Mouse (Mus musculus): Measurements from ENCODE around the gene Tmem159.

Tmem159 gene

GRCm38 (mm10) chr7:120102164-120102972 is at the start of gene Tmem159:
Gene Tmem159 (plus strand): TSS chr7:120102353.
- peak; percentile 31 for DNase-seq (ENCODE audit: low read depth, low spot score)

DNA sequence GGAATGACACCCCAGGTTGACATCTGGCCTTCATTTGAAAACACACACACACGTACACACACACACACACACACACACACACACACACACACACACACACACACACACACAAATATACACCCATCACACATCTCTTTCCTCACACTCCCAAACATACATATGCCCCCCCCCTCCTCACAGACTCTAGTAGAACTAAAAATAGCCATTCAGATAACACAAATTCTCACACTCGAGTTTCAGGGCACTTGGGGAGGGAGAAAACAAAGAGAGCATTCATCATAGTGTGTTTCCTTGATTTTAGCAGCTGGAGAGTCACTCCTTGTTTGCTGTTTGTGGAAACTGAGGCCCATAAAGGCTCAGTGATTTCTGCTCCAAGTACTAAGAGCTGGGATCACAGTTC is 48.1 kb upstream of the Tmem159 start:
- DNase-seq (ENCODE audit: low read depth, low spot score), result no peak

DNA sequence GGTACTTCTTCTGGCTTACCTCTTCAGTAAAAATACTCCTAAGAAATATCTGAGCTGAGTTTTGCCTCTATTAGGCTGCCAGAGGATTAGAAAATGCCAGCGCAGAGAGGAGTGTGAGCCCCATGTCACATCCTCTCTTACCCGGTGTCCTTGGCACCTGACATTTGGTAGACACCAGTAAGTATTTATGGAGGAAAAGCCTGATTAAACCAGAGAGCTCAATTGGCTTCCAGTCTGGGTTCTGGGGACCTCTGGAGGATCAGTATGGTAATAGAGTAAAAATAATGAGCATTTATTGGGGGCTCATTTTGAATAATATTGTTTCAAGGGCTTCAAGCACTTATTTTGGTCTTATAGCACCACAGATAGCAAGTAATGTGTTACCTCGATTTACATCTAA is 46.7 kb upstream of the Tmem159 start:
- no peak for DNase-seq (ENCODE audit: low read depth, low spot score)

DNA sequence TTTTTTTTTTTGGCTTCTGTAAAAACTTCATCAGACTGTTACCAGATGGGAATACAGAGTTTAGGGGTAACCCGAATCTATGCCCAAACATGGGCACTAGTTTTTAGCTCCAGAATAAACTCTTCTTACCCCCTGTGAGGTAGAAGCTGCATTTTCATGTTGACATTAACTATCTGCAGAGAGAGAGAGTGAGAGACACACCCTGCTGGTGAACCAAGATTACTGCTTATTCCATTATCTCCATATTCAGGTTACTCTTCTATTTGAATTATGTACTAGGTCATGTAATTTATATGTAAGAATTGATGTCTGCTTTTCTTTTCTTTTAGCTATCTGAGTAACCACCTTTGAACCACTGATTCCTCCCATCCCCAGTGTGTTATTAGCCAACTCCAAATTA is 38.1 kb upstream of the Tmem159 start:
- DNase-seq (ENCODE audit: low read depth, low spot score), result no peak

DNA sequence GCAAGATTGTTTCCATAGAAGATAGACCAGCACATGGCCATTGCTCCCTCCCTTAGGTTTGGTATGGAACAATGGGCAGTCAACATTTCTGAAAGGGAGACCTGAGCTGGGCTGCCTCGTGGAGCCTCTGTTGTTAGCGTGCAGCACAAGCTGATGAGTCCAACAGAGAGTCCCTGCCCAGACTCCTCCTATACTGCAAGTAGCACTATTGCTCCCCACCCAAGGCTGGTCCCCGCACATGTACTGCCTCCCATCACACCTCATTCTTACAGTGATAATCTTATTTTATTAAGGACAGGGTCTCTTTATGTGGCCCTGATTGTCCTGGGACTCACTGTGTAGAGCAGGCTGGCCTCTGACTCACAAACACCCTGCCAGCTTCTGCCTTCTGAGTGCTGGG is 34.0 kb upstream of the Tmem159 start:
- DNase-seq (ENCODE audit: low read depth, low spot score), result no peak

GRCm38 (mm10) chr7:120069164-120069563 is 33.0 kb upstream of the Tmem159 start:
- DNase-seq (ENCODE audit: low read depth, low spot score), result no peak

GRCm38 (mm10) chr7:120080177-120080576 is 22.0 kb upstream of the Tmem159 start:
- no peak for DNase-seq (ENCODE audit: low read depth, low spot score)

DNA sequence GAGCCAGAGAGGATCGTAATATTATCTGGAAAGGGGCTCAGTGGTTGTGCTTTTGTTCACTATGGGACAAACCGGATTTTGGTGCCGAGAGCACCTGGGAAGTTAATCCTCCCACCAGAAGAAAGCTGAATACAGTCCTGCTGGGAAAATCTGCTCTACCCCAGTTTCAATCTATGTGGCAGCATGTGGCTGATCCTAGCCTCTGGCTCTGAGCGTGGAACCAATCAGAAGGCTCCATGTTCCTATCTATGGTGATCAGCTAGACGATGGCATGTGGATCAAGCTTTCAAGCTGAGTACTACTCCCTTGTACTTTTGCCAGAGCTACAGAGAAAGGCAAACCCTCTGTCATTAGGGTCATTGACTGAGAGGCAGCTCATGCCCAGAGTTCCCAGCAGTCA is 9.1 kb upstream of the Tmem159 start:
- DNase-seq (ENCODE audit: low read depth, low spot score), result no peak

GRCm38 (mm10) chr7:120094216-120094615 is 7.9 kb upstream of the Tmem159 start:
- DNase-seq (ENCODE audit: low read depth, low spot score), result peak; percentile 42

DNA sequence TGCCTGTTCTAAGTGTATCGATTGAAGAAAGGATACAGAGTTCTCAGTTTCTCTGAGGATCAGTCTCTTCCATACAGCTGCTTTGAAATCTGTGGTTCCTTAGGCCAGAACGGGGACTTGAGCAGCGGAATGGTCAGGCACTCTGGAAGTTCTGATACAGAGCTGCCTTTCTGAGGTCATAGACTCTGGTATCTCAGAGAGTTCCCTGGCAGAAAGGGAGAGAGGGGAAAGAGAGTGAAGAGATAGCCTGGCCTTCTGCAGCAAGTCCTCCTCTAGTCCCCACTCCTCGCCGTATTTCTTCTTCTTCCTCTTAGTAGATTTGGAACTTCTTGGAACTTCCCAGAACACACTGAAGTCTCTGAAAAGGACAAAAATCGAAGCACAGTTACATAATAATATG is 7.0 kb upstream of the Tmem159 start, which contains the start of gene Dnah3:
Gene Dnah3 (minus strand): TSS at position 101 of the 400 bp plus-strand sequence.
- DNase-seq (ENCODE audit: low read depth, low spot score), result no peak

- DNase-seq (ENCODE audit: low read depth, low spot score), result peak; percentile 40
These were observed 4.3 kb upstream of the Tmem159 start for GRCm38 (mm10) chr7:120097845-120098244.

DNA sequence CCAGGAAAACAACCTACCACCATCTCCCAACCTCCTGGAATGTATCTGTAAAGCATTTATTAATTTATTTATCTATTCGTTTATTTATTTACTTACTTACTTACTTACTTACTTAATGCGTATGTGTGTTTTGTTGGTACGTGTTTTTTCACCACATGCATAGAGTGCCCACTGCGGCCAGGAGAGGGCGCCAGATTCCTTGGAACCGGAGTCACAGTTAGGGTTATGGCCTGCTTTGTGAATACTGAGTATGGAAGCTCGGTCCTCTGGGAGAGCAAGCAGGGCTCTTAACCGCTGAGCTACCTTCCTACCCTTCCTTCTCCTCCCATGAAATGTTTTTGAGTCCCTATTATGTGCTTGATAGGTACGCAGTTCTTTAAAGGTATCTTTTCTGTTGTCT is 3.8 kb upstream of the Tmem159 start:
- no peak for DNase-seq (ENCODE audit: low read depth, low spot score)

DNA sequence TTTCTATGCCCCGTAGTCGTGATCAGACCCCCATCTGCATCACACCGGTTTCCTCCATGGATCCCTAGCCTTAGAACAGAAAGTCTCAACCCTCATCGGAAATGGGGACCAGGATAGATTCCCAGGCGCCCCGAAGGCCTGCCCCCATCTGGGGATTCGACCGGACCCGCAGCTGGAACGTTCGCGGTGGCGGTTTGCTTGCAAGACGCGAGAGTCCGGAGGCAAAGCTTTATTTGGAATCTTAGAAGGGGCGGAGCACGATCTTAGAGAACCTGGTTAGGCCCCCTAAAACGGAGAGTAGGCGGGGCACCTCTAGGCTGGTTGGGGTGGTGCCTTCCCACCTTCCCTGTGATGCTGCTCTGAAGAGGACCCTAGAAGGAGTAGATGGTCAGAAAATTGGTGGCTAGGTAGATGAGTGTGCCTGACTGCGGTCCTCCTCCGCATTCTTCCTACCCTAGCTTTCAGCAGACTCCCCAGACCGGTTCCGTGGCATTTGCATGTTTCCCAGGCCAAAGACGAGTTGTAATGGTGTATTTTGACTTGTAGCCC is 940 bp downstream of the Tmem159 start:
- no peak for DNase-seq (ENCODE audit: low read depth, low spot score)

DNA sequence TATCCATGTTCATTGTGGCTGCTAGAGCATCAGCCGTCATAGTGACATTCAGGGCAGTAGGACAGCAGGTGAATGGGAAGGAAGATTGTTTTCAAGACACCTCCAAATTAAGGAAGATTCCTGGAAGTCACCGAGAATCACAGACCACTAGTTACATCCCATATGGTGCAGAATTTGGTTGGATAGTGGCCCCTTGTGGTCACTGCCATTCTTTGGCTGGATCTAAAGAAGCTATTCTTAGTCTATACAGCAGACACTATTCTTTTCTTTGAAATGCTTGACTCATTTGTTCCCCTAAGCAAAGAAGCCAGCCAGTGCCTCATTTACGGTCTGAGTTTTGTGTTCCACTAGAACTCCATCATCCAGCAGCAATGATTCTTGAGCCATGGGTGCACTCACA is 2.8 kb downstream of the Tmem159 start:
- no peak for DNase-seq (ENCODE audit: low read depth, low spot score)

DNA sequence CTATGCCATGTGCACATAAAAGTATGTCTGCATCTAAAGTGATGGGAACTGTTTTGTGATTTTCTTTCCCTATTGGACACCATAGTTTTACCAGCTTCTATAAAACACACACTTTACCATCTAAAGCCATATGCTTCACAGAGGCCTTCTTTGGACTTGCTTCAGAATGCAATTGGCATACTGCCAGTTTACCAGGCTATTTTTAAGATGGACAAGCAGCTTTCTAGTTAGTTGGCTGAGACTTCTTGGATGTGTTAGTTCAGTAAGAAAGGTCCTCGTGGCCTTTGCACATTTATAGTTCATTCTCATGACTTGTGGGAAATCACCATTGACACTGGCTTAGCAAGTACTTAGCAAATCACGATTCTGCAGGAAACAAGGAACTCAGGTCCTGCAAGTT is 4.2 kb downstream of the Tmem159 start:
- no peak for DNase-seq (ENCODE audit: low read depth, low spot score)

DNA sequence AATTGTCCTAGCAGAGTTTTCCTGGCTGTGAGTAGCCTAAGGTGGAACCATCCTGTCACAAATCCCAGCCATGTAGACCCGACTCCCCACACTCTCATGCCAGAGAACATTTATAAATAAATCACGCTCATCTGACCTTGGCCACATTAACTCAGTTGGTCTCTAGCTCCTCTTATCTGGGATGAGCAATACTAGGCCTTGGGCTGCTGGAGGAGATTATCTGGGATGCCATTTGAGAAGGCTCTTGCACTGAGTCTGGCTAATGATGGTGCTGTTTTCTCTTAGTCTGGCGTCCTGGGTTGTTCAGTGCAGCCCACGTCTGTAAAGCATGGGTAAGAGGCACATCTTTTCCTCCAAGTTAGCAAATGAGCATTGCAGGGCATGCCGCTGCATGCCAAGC is 7.5 kb downstream of the Tmem159 start:
- DNase-seq (ENCODE audit: low read depth, low spot score), result no peak

DNA sequence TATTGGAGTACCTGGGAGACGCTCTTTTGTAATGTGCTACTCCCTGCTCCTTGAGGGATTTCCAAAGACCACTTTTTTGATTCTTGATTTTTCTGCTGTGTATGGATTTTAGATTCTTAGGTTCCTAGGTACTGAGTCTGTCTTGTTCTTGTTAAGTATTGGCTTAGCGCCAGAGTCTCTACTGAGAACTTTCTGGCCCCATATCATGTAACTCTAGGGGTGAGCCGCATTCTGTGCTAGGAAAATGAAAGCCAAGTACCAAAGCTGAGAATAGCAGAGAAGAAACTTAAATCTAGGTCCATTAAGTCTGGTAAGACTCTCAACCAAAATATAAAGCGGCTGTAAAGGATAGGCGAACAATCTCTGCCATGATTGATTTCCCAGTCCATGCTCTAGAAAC is 14.8 kb downstream of the Tmem159 start:
- DNase-seq (ENCODE audit: low read depth, low spot score), result no peak

DNA sequence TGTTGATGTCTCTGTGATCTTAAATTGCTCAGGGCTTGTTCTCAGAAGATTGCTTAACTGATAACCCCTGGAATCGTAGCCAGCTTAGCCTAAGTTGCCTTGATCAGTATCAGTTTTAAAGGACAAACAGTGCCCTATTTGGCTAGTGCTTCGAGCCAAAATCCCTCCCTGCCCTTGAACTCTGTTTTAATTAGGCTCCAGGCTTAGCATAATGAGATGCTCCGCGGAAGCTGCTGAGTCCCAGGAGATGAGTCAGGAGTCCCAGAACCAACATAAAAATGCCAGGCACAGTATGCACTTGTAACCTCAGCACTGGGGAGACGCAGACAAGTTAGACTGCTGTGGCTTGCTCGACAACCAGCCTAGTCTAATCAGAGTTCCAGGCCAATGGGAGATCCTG is 15.4 kb downstream of the Tmem159 start:
- no peak for DNase-seq (ENCODE audit: low read depth, low spot score)

DNA sequence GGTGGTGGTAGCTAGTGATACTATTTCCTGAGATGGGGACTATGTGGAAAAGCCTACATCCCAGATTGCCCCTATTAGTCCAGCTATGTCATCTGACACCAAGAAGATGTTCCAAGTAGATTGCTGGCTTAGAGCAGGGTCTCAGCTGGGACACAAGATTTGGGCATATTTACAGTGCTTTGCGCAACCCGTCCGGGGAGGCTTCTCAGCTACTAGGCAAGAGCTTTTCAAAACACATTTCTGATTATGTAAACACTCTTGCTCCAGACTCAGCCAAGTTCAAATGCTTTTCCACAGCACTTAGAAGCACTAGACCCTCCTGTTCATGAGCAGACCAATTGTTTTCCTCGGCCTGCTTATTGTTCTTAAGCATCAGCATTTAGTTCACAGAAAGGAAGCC is 21.6 kb downstream of the Tmem159 start:
- no peak for DNase-seq (ENCODE audit: low read depth, low spot score)

DNA sequence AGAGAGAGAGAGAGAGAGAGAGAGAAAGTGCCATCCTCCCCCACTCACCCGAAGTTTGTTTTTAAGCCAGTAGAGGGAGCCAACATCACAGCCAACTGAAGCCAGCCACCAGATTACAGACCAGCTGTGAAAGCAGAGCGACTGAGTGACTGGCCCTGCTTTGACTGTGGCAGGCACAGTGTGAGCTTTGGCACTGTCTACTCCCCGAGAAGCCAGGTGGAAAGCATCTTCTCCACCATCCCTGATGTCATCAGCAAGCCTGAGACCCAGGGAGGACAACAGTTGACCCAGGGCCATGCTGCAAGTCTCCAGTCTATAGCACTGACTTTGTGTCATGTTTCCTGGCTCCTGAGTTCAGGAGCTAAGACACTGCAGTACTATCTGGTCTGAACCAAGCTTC is 22.7 kb downstream of the Tmem159 start:
- DNase-seq (ENCODE audit: low read depth, low spot score), result no peak

GRCm38 (mm10) chr7:120126976-120127685 is 25.0 kb downstream of the Tmem159 start:
- no peak for DNase-seq (ENCODE audit: low read depth, low spot score)

DNA sequence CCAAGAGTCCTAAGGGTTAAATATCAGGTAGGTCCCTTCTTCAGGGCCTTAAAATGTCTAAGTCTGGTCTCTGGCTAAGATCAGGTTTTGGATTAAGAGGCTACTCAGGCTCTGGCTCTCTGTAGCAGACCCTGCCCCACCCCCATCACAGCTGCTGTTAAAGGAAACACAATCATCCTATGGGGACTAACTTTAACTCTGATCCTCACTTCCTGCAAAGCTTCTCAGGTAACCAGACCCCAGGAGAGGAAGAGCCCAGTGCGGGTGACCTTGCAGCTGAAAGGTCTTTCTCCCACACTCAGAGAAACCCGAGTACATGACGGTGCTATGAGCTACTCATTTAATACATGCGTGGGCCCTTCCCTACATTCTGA is 25.5 kb downstream of the Tmem159 start:
- DNase-seq (ENCODE audit: low read depth, low spot score), result no peak

GRCm38 (mm10) chr7:120128951-120129350 is 26.8 kb downstream of the Tmem159 start:
- DNase-seq (ENCODE audit: low read depth, low spot score), result peak; percentile 77

Data from telencephalon, adult 2 months (tissue).